Mouse (Mus musculus): Measurements from ENCODE around the gene Olfr74.
"Not testable (repeated sequence)": the region's sequence is repeated elsewhere in the genome, so short reads cannot be mapped to it uniquely, and the experiment has no call there.

Olfr74 gene

DNA sequence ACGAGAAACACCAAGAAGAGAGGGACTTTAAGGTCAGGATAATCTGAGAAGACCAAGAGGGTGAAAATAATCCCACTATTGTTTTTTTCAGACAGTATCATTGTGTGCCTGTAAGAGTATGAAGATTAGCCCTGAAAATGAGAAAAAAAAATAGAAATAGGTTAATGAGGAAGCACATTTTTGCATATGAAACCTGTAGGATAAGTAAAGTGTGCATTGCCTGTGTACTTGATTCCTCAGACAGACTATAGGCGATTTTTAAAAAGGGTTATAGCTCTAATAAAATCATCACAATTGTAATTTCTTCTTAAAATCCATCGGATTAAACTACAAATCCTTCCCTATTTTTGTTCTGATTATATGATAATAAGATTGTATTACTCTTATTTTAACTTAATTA lies at the start of gene Olfr74:
Gene Olfr74, minus strand, starts transcription at position 101 of the 400 bp plus-strand sequence.
- DNase-seq (ENCODE audit: low spot score in 2 of 2) = no peak

GRCm38 (mm10) chr2:88022474-88022873 lies 48.0 kb upstream of the Olfr74 start, which contains the start of gene Olfr1161:
Gene Olfr1161 (plus strand): TSS chr2:88022774.
- DNase-seq (ENCODE audit: low spot score in 2 of 2) = not testable (repeated sequence)

GRCm38 (mm10) chr2:88007515-88008318 lies 33.3 kb upstream of the Olfr74 start, which contains the start of gene Olfr1160:
Gene Olfr1160 (minus strand): TSS chr2:88008268.
- no peak for DNase-seq (ENCODE audit: low spot score in 2 of 2)

- no peak for DNase-seq (ENCODE audit: low spot score in 2 of 2)
Measured at GRCm38 (mm10) chr2:87989813-87990212, 15.3 kb upstream of the Olfr74 start, which contains the start of gene Olfr1158. Gene Olfr1158 (plus strand): TSS chr2:87990113.

- DNase-seq (ENCODE audit: low spot score in 2 of 2) = no peak
Measured at GRCm38 (mm10) chr2:87968199-87968598, 6.3 kb downstream of the Olfr74 start, which contains the start of gene Olfr1157. Gene Olfr1157 (minus strand): TSS chr2:87968299.

- DNase-seq (ENCODE audit: low spot score in 2 of 2) = no peak
Measured at GRCm38 (mm10) chr2:87953000-87953399, 21.5 kb downstream of the Olfr74 start, which contains the start of gene Olfr1156. Gene Olfr1156 (minus strand): TSS chr2:87953100.

DNA sequence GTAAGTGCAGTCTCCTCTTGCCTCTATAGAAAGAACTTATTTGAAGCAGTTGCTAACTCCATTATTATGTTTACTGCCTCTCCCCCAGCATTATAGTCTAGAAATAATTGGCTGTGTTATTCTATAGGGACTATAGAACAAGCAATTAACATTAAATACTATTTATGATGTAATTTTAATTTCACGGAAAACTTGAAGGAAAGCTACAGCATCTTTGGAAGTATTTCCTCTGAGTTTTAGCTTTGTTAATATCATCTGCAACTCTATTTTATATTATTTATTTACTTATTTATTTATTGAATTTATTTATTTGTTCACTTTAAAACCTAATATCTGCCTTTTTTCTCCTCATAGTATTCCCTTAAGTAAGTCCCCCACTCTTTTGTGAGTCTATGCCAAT lies 29.4 kb downstream of the Olfr74 start, which contains the start of gene Olfr1155:
Gene Olfr1155, minus strand, starts transcription at position 101 of the 400 bp plus-strand sequence.
- DNase-seq (ENCODE audit: low spot score in 2 of 2) = no peak

Measured in thymus, postnatal 10 days (tissue).